Mouse (Mus musculus) ES-E14 (cell line): ENCODE measurements around the gene Cntnap2. TPM values are rescaled to one million over a fixed set of nuclear protein-coding genes. Genes with fewer than 3 reads are reported as not detected.

Experiments used
- DNase-seq: peaks from one replicate; pipeline ENCODE4 v3.0.0-alpha.2; 2013; ENCODE audit warnings: low read depth, low spot score
- H3K27ac ChIP-seq: 2 replicates; pipeline ENCODE4 v1.5.1; 2012; ENCODE audit warnings: low read depth, mild to moderate bottlenecking, low read length, moderate library complexity, mixed read lengths; ENCODE audit not compliant: poor library complexity, insufficient read depth, severe bottlenecking
- H3K36me3 ChIP-seq: 2 replicates; pipeline ENCODE4 v1.6.1; 2012; ENCODE audit warnings: mild to moderate bottlenecking, low read length, moderate library complexity, mixed read lengths; ENCODE audit not compliant: control insufficient read depth, poor library complexity, insufficient read depth, severe bottlenecking
- H3K4me1 ChIP-seq, 2 experiments: fragments of 150-350 bp in 1 of 2; sonication (generic) in 1 of 2; 2 replicates each; pipeline ENCODE4 v1.6.1; 2012; ENCODE audit warnings: low read length in 2 of 2, mild to moderate bottlenecking in 1 of 2, mixed read lengths in 1 of 2; ENCODE audit not compliant: control insufficient read depth in 2 of 2, insufficient read depth in 2 of 2, poor library complexity in 1 of 2
- H3K4me3 ChIP-seq, 2 experiments: fragments of 150-350 bp in 1 of 2; sonication (generic) in 1 of 2; 2 replicates each; pipeline ENCODE4 v1.5.1; 2012; ENCODE audit warnings: low read length in 2 of 2, low read depth in 1 of 2, mild to moderate bottlenecking in 1 of 2, mixed read lengths in 1 of 2; ENCODE audit not compliant: insufficient read depth in 1 of 2, poor library complexity in 1 of 2, severe bottlenecking in 1 of 2
- H3K9ac ChIP-seq: 2 replicates; pipeline ENCODE4 v1.6.1; 2012; ENCODE audit warnings: low read depth, mild to moderate bottlenecking, low read length, mixed read lengths; ENCODE audit not compliant: poor library complexity, insufficient read depth, severe bottlenecking
- H3K9me3 ChIP-seq: fragments of 150-350 bp; sonication (generic); 2 replicates; pipeline ENCODE4 v1.6.1; 2012; ENCODE audit warnings: low read depth, mild to moderate bottlenecking, low read length; ENCODE audit not compliant: control insufficient read depth, insufficient read depth
- CHD2 ChIP-seq: IDR thresholded peaks from 2 replicates; pipeline ENCODE4 v1.6.1; 2014; ENCODE audit warnings: mild to moderate bottlenecking, low read depth, low read length, inconsistent platforms
- HCFC1 ChIP-seq: IDR thresholded peaks from 2 replicates; pipeline ENCODE4 v1.6.1; 2012; ENCODE audit warnings: low read length, inconsistent platforms, borderline replicate concordance; ENCODE audit not compliant: insufficient read depth
- MAFK ChIP-seq: IDR thresholded peaks from 2 replicates; pipeline ENCODE4 v1.6.1; 2014; ENCODE audit warnings: mild to moderate bottlenecking, low read depth, low read length, inconsistent platforms; ENCODE audit not compliant: insufficient read depth
- ZC3H11A ChIP-seq: IDR thresholded peaks from 2 replicates; pipeline ENCODE4 v1.6.1; 2012; ENCODE audit warnings: low read depth, mild to moderate bottlenecking, inconsistent platforms, low read length, borderline replicate concordance
- ZNF384 ChIP-seq: IDR thresholded peaks from 2 replicates; pipeline ENCODE4 v1.6.1; 2012; ENCODE audit warnings: low read depth, low read length, inconsistent platforms
- in situ Hi-C, 2 experiments: fragments of 600-800 bp; cut with MboI; formaldehyde crosslinking; loops; one replicate each; pipeline ENCODE4 v1.15.1; 2025; ENCODE audit warnings: low sequenced_read_pairs in 2 of 2, inconsistent platforms in 1 of 2; ENCODE audit not compliant: unreplicated experiment in 2 of 2
- total RNA-seq: library from RNA; depleted of rRNA; stranded (reverse); fragments of 300-350 nt; gene quantifications from 2 replicates; pipeline ENCODE4 v1.2.3, GENCODE M21; 2012

The Cntnap2 gene
- total RNA-seq, 1 experiment: 7.9 TPM

- in situ Hi-C loops: no loop called here
- H3K27ac ChIP-seq: no peak overlapping the region
- H3K9ac ChIP-seq: no peak overlapping the region
- H3K9me3 ChIP-seq: no peaks in the 10 kb centered on the region
- TF ChIP-seq CHD2 (no peak), ZNF384 (no peak), HCFC1 (no peak), MAFK (no peak), ZC3H11A (no peak)
- H3K4me3 ChIP-seq: no peak overlapping the region
- DNase-seq: no peak
- H3K36me3 ChIP-seq: no peaks in the 10 kb centered on the region
- H3K4me1 ChIP-seq: no peaks in the 10 kb centered on the region
These were observed 1022.3 kb downstream of the Cntnap2 start for GRCm38 (mm10) chr6:46081432-46081831.

GRCm38 (mm10) chr6:46143189-46143841 is 1084.2 kb downstream of the Cntnap2 start:
- in situ Hi-C loops: no loop called here
- Histone ChIP-seq H3K27ac (no peak overlapping the region), H3K4me1 (no peaks in the 10 kb centered on the region), H3K9me3 (no peaks in the 10 kb centered on the region), H3K9ac (no peak overlapping the region), H3K4me3 (no peak overlapping the region), H3K36me3 (no peaks in the 10 kb centered on the region)
- no peak for DNase-seq
- TF ChIP-seq HCFC1 (no peak), ZC3H11A (no peak), MAFK (no peak), CHD2 (no peak)

- Histone ChIP-seq H3K4me3 (no peak overlapping the region), H3K27ac (no peak overlapping the region), H3K9me3 (no peaks in the 10 kb centered on the region), H3K9ac (no peak overlapping the region), H3K4me1 (no peaks in the 10 kb centered on the region), H3K36me3 (no peaks in the 10 kb centered on the region)
- TF ChIP-seq ZNF384 (no peak), CHD2 (no peak)
- in situ Hi-C loops: no loop called here
- DNase-seq: no peak
These were observed 1107.7 kb downstream of the Cntnap2 start for GRCm38 (mm10) chr6:46166837-46167236.

GRCm38 (mm10) chr6:46197298-46197697 is 1138.1 kb downstream of the Cntnap2 start:
- no peak overlapping the region for H3K4me3 ChIP-seq
- in situ Hi-C loops: no loop called here
- H3K27ac ChIP-seq: no peak overlapping the region
- no peaks in the 10 kb centered on the region for H3K36me3 ChIP-seq
- TF ChIP-seq ZC3H11A: no peak
- no peak for TF ChIP-seq CHD2
- TF ChIP-seq MAFK: no peak
- no peak for TF ChIP-seq HCFC1
- no peak for TF ChIP-seq ZNF384
- H3K9me3 ChIP-seq: no peaks in the 10 kb centered on the region
- no peak overlapping the region for H3K9ac ChIP-seq
- H3K4me1 ChIP-seq: no peaks in the 10 kb centered on the region
- no peak for DNase-seq

- H3K4me1 ChIP-seq: peaks cover 0 to 4% of the 10 kb centered on the region in 2 experiments; a peak in 1 of 4 replicates
- TF ChIP-seq HCFC1 (no peak), ZC3H11A (no peak), CHD2 (no peak), ZNF384 (no peak), MAFK (no peak)
- H3K9ac ChIP-seq: no peak overlapping the region
- no peaks in the 10 kb centered on the region for H3K36me3 ChIP-seq
- DNase-seq: no peak
- H3K4me3 ChIP-seq: no peak overlapping the region
- H3K9me3 ChIP-seq: no peaks in the 10 kb centered on the region
- no peak overlapping the region for H3K27ac ChIP-seq
- in situ Hi-C loops: no loop called here
These were observed 1142.7 kb downstream of the Cntnap2 start for GRCm38 (mm10) chr6:46201828-46202227.
